ENCODE assay signal across 23 mouse cellular contexts in genomic region chr4:82949511-82949910, GRCm38 (mm10).
DNase-seq lines count a peak whose midpoint lies in the region; ATAC-seq lines count a peak whose summit lies in the region.
"Had no signal": no experiment of that assay in that cellular context is flagged by ENCODE, and none has a peak within 500 bp of the region (broad histone marks: within the 10 kb centered on the region; RNA-seq: fewer than 3 reads in every experiment).

No protein-coding gene starts in this region.

- no peaks in the 10 kb centered on the region for H3K9me3 ChIP-seq in forebrain, embryonic 15.5 days
- no peaks in the 10 kb centered on the region for H3K9me3 ChIP-seq in forebrain, embryonic 10.5 days
- no peaks in the 10 kb centered on the region for H3K9me3 ChIP-seq in neural tube, embryonic 13.5 days
- no peaks in the 10 kb centered on the region for H3K9me3 ChIP-seq in limb, embryonic 10.5 days (replicated peaks)
- H3K9me3 ChIP-seq: heart, embryonic 13.5 days; kidney, embryonic 15.5 days; limb, embryonic 13.5 days; lung, embryonic 15.5 days; midbrain, embryonic 12.5 days had no signal

- no peaks in the 10 kb centered on the region for H3K36me3 ChIP-seq in forebrain, embryonic 15.5 days
- H3K36me3 ChIP-seq in forebrain, embryonic 10.5 days (replicated peaks): peaks cover 8% of the 10 kb centered on the region; the same call in 1 of the 2 replicates
- H3K36me3 ChIP-seq in neural tube, embryonic 13.5 days: no peaks in the 10 kb centered on the region
- H3K36me3 ChIP-seq in limb, embryonic 10.5 days: peaks cover 69% of the 10 kb centered on the region
- H3K36me3 ChIP-seq: limb, embryonic 13.5 days; midbrain, embryonic 12.5 days had no signal

- ATAC-seq in forebrain, embryonic 15.5 days (replicated peaks): no peak
- no peak for ATAC-seq in neural tube, embryonic 13.5 days (ENCODE audit: low read depth)
- ATAC-seq: intestine, embryonic 16.5 days had no signal

- H3K27me3 ChIP-seq in forebrain, embryonic 15.5 days: no peaks in the 10 kb centered on the region
- no peaks in the 10 kb centered on the region for H3K27me3 ChIP-seq in forebrain, embryonic 10.5 days (ENCODE audit: poor library complexity, severe bottlenecking)
- H3K27me3 ChIP-seq in neural tube, embryonic 13.5 days: no peaks in the 10 kb centered on the region
- no peaks in the 10 kb centered on the region for H3K27me3 ChIP-seq in limb, embryonic 10.5 days (ENCODE audit: low read depth, poor library complexity, severe bottlenecking)
- H3K27me3 ChIP-seq: heart, embryonic 13.5 days; kidney, embryonic 15.5 days; limb, embryonic 13.5 days; lung, embryonic 15.5 days; midbrain, embryonic 12.5 days had no signal

- H3K4me2 ChIP-seq in forebrain, embryonic 15.5 days (replicated peaks): no peak overlapping the region
- H3K4me2 ChIP-seq in neural tube, embryonic 13.5 days: no peak overlapping the region
- H3K4me2 ChIP-seq: heart, embryonic 13.5 days; kidney, embryonic 15.5 days; limb, embryonic 13.5 days; lung, embryonic 15.5 days; midbrain, embryonic 12.5 days had no signal

- H3K27ac ChIP-seq in forebrain, embryonic 15.5 days (replicated peaks): peak overlapping the region; percentile 83
- H3K27ac ChIP-seq in forebrain, embryonic 10.5 days: no peak overlapping the region
- H3K27ac ChIP-seq in neural tube, embryonic 13.5 days (replicated peaks): peak overlapping the region; percentile 81
- H3K27ac ChIP-seq in limb, embryonic 10.5 days: no peak overlapping the region
- H3K27ac ChIP-seq: heart, embryonic 13.5 days; kidney, embryonic 15.5 days; limb, embryonic 13.5 days; liver, embryonic 14.5 days; lung, embryonic 15.5 days; macrophage; midbrain, embryonic 12.5 days had no signal

- WGBS in forebrain, embryonic 15.5 days: 43% methylated on average over 8 of the region's 8 CpGs
- whole genome bisulfite sequencing in forebrain, embryonic 10.5 days: 93% methylated on average over 8 of the region's 8 CpGs
- 48% methylated on average over 8 of the region's 8 CpGs for WGBS in neural tube, embryonic 13.5 days
- WGBS in limb, embryonic 10.5 days: 79% methylated on average over 8 of the region's 8 CpGs

- DNase-seq in forebrain, embryonic 10.5 days (ENCODE audit: extremely low spot score, low spot score): no peak
- no peak for DNase-seq in neural tube, embryonic 10.5 days (ENCODE audit: extremely low spot score, low spot score)
- DNase-seq in limb, embryonic 10.5 days (ENCODE audit: low spot score): peak; percentile 7
- no peak for DNase-seq in frontal cortex, postnatal 10 days (ENCODE audit: low spot score in 2 of 2)
- no peak for DNase-seq in spleen, postnatal 14 days (ENCODE audit: low spot score in 2 of 2)
- DNase-seq: adrenal gland, postnatal 36 days; B cell, adult 2 months; cerebellum, adult 18-20 months; cerebellum, postnatal 25 days; heart, adult 11 months; kidney, postnatal 4 days; right cerebral cortex, postnatal 14 days had no signal

- no peak overlapping the region for H3K9ac ChIP-seq in forebrain, embryonic 15.5 days (replicated peaks)
- no peak overlapping the region for H3K9ac ChIP-seq in neural tube, embryonic 13.5 days
- H3K9ac ChIP-seq: heart, embryonic 13.5 days; kidney, embryonic 15.5 days; limb, embryonic 13.5 days; liver, embryonic 14.5 days; lung, embryonic 15.5 days; midbrain, embryonic 12.5 days had no signal

- H3K4me3 ChIP-seq in forebrain, embryonic 15.5 days: no peak overlapping the region
- H3K4me3 ChIP-seq in forebrain, embryonic 10.5 days: no peak overlapping the region
- no peak overlapping the region for H3K4me3 ChIP-seq in neural tube, embryonic 13.5 days
- no peak overlapping the region for H3K4me3 ChIP-seq in limb, embryonic 10.5 days
- H3K4me3 ChIP-seq: erythroblast, embryonic 14.5 days; heart, embryonic 13.5 days; kidney, embryonic 15.5 days; limb, embryonic 13.5 days; lung, embryonic 15.5 days; midbrain, embryonic 12.5 days had no signal

- peaks cover 36% of the 10 kb centered on the region for H3K4me1 ChIP-seq in forebrain, embryonic 15.5 days
- no peaks in the 10 kb centered on the region for H3K4me1 ChIP-seq in forebrain, embryonic 10.5 days
- H3K4me1 ChIP-seq in neural tube, embryonic 13.5 days (replicated peaks): peaks cover 31% of the 10 kb centered on the region
- H3K4me1 ChIP-seq in limb, embryonic 10.5 days: no peaks in the 10 kb centered on the region
- H3K4me1 ChIP-seq: heart, embryonic 13.5 days; kidney, embryonic 15.5 days; limb, embryonic 13.5 days; lung, embryonic 15.5 days had no signal

Comparison
In these comparisons a context has a peak if more than half of its experiments do, and no peak if none do; other contexts are left out.
1. H3K27ac ChIP-seq: peak in forebrain, embryonic 15.5 days (single experiment) and neural tube, embryonic 13.5 days (single experiment); none in forebrain, embryonic 10.5 days (single experiment) and limb, embryonic 10.5 days (single experiment).